Mouse (Mus musculus) urinary bladder, adult 18-20 months (tissue): ENCODE results near the gene Ahnak.
A peak's percentile ranks its signal among the peaks of the same experiment; 100 is the strongest.
"Not testable (repeated sequence)": the region's sequence is repeated elsewhere in the genome, so short reads cannot be mapped to it uniquely, and the experiment has no call there.

ENCODE experiments used
- DNase-seq, 2 experiments: peaks; one replicate each; pipeline ENCODE4 v3.0.0; 2022; ENCODE audit warnings: low spot score in 2 of 2, mixed read lengths in 2 of 2

Gene Ahnak

GRCm38 (mm10) chr19:9097441-9097840, 108.4 kb downstream of the Ahnak start:
- no peak for DNase-seq

- no peak for DNase-seq
Measured at GRCm38 (mm10) chr19:9099751-9100150, 110.7 kb downstream of the Ahnak start.

- DNase-seq, result no peak
Measured at GRCm38 (mm10) chr19:9100297-9101061, 111.4 kb downstream of the Ahnak start.

GRCm38 (mm10) chr19:9101062-9101457, 112.0 kb downstream of the Ahnak start:
- DNase-seq, result no peak

GRCm38 (mm10) chr19:9103986-9104385, 114.9 kb downstream of the Ahnak start:
- no peak for DNase-seq

- no peak for DNase-seq
Measured at GRCm38 (mm10) chr19:9105101-9105685, 116.1 kb downstream of the Ahnak start.

- no peak for DNase-seq
Measured at GRCm38 (mm10) chr19:9106096-9106495, 117.0 kb downstream of the Ahnak start.

GRCm38 (mm10) chr19:9106751-9107378, 117.8 kb downstream of the Ahnak start:
- peak; percentile 49 to 70 for DNase-seq

- peak in 1 of 2 experiments; percentile 42 for DNase-seq
Measured at GRCm38 (mm10) chr19:9107379-9107755, 118.3 kb downstream of the Ahnak start.

GRCm38 (mm10) chr19:9108536-9108935, 119.5 kb downstream of the Ahnak start:
- no peak for DNase-seq

- no peak for DNase-seq
Measured at GRCm38 (mm10) chr19:9110182-9110869, 121.2 kb downstream of the Ahnak start.

- no peak for DNase-seq
Measured at GRCm38 (mm10) chr19:9112043-9112442, 123.0 kb downstream of the Ahnak start.

GRCm38 (mm10) chr19:9116268-9116667, 127.2 kb downstream of the Ahnak start:
- DNase-seq, result no peak

GRCm38 (mm10) chr19:9117275-9117674, 128.2 kb downstream of the Ahnak start:
- DNase-seq, result no peak

- DNase-seq, result no peak
Measured at GRCm38 (mm10) chr19:9119655-9120425, 130.8 kb downstream of the Ahnak start.

GRCm38 (mm10) chr19:9122390-9122789, 133.3 kb downstream of the Ahnak start:
- DNase-seq, result no peak

- DNase-seq, result not testable (repeated sequence)
Measured at GRCm38 (mm10) chr19:9123986-9124385, 134.9 kb downstream of the Ahnak start.
